Mouse (Mus musculus) cortical plate, adult 2 months (tissue): Measurements from ENCODE around the gene Cldn22. TPM values are rescaled to one million over a fixed set of nuclear protein-coding genes. Genes with fewer than 3 reads are reported as not detected.
"Not testable (repeated sequence)": the region's sequence is repeated elsewhere in the genome, so short reads cannot be mapped to it uniquely, and the experiment has no call there.

Source experiments
- H3K27ac ChIP-seq: fragments of 200-500 bp; 2 replicates; pipeline ENCODE4 v1.5.1; 2012; ENCODE audit warnings: low read length, control low read depth, inconsistent platforms; ENCODE audit not compliant: insufficient read depth
- H3K4me1 ChIP-seq: fragments of 200-500 bp; 2 replicates; pipeline ENCODE4 v1.6.1; 2011; ENCODE audit warnings: low read length; ENCODE audit not compliant: control insufficient read depth, insufficient read depth
- H3K4me3 ChIP-seq: fragments of 200-500 bp; 2 replicates; pipeline ENCODE4 v1.5.1; 2011; ENCODE audit warnings: mild to moderate bottlenecking, low read length, control low read depth; ENCODE audit not compliant: insufficient read depth
- CTCF ChIP-seq: fragments of 200-500 bp; IDR thresholded peaks from 2 replicates; pipeline ENCODE4 v1.5.1; 2011; ENCODE audit warnings: mild to moderate bottlenecking, control low read depth, low read length; ENCODE audit not compliant: insufficient read depth; ENCODE audit errors: extremely low read depth
- POLR2A ChIP-seq: fragments of 200-500 bp; IDR thresholded peaks from 2 replicates; pipeline ENCODE4 v1.6.1; 2011; ENCODE audit warnings: mild to moderate bottlenecking, low read length, control low read depth; ENCODE audit not compliant: insufficient read depth; ENCODE audit errors: extremely low read depth
- polyA plus RNA-seq: library from polyadenylated mRNA; depleted of rRNA; stranded (reverse); fragments of >200 nt; gene quantifications from 2 replicates; pipeline ENCODE4 v1.2.3, GENCODE M21; 2012

Cldn22 gene
- polyA plus RNA-seq, 1 experiment: 3.2 TPM

DNA sequence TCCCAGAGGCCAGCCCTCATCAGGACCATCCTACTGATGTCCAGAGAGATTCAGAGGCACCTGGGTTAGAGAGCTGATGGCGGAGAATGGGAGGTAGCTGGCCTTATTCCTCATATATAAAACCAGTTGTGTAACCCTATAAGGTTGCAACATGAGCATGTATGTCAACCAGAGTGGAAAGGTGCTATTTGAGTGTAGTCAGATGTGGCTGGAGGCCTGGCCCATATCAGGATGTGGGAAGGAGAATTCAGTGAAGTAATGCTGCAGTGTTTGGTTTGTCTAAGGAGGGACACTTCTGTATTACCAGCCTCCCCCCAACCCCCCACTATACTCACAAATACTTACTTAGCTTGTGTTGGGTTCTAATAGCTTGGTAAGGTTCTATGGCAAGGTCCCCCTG lies 20.0 kb upstream of the Cldn22 start:
- no peaks in the 10 kb centered on the region; the same call in 1 of the 2 replicates for H3K4me1 ChIP-seq
- H3K4me3 ChIP-seq: no peak overlapping the region
- no peak for TF ChIP-seq CTCF
- TF ChIP-seq POLR2A: no peak
- no peak overlapping the region for H3K27ac ChIP-seq

- no peak overlapping the region for H3K4me3 ChIP-seq
- no peak overlapping the region for H3K27ac ChIP-seq
- no peaks in the 10 kb centered on the region for H3K4me1 ChIP-seq
- TF ChIP-seq CTCF (no peak), POLR2A (no peak)
These were observed 14.2 kb upstream of the Cldn22 start for GRCm38 (mm10) chr8:47809970-47810665.

- no peak for TF ChIP-seq POLR2A
- TF ChIP-seq CTCF: no peak
- H3K4me3 ChIP-seq: no peak overlapping the region
- no peaks in the 10 kb centered on the region for H3K4me1 ChIP-seq
- H3K27ac ChIP-seq: no peak overlapping the region
These were observed 13.6 kb upstream of the Cldn22 start for GRCm38 (mm10) chr8:47810666-47811015.

DNA sequence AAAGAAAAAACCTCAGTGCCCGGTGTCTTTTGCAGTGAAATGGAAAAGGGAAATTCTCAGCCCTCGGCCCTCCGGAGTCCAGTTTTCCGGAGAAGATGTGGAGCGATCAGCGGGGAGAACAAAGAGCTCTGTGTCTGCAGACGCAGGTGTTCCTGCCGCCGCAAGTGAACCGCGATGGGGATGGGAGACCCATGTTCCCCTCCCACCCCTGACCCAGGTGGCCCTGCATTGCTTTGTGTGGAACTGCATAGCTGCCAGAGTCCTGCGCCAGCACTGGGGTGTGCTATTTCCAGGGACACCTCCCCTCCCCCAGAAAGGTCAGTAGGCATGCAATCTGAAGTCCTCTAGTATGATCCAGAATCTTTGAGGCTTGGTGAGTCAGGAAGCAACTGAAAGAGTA lies 13.1 kb upstream of the Cldn22 start:
- H3K4me1 ChIP-seq: no peaks in the 10 kb centered on the region
- H3K27ac ChIP-seq: no peak overlapping the region
- TF ChIP-seq CTCF: no peak
- TF ChIP-seq POLR2A: no peak
- H3K4me3 ChIP-seq: no peak overlapping the region

DNA sequence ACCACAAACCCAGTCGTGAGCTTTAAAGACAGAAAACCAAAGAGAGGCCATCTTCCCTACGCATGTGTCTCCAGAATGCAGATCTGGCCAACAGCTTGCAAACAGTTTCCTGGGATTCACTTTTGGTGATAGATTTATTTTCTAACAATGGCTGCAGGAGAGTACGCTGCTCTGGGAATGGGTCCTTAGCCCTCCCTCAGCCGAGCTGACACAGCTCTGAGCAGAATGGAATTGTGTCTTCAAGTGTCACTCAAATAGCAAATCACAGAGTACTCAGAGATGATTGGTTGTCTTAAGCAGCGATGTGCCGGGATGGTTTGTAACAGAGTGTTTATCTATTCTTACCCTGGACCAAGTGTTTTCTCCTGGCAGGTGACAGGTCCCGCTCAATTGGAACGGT lies 5.2 kb upstream of the Cldn22 start:
- Histone ChIP-seq H3K4me1 (no peaks in the 10 kb centered on the region), H3K27ac (no peak overlapping the region), H3K4me3 (no peak overlapping the region)
- no peak for TF ChIP-seq POLR2A
- TF ChIP-seq CTCF: no peak

GRCm38 (mm10) chr8:47820914-47821772 lies 3.1 kb upstream of the Cldn22 start:
- no peaks in the 10 kb centered on the region for H3K4me1 ChIP-seq
- no peak overlapping the region for H3K4me3 ChIP-seq
- TF ChIP-seq CTCF (no peak), POLR2A (no peak)
- H3K27ac ChIP-seq: no peak overlapping the region

- Histone ChIP-seq H3K4me3 (no peak within 1 kb of the TSS), H3K4me1 (no peaks in the 10 kb centered on the region), H3K27ac (no peak within 1 kb of the TSS)
- TF ChIP-seq POLR2A (no peak), CTCF (no peak)
These were observed 2.4 kb upstream of the Cldn22 start, which contains the start of gene Cldn24 for GRCm38 (mm10) chr8:47821843-47822242. Gene Cldn24, plus strand, starts transcription at chr8:47822143.

DNA sequence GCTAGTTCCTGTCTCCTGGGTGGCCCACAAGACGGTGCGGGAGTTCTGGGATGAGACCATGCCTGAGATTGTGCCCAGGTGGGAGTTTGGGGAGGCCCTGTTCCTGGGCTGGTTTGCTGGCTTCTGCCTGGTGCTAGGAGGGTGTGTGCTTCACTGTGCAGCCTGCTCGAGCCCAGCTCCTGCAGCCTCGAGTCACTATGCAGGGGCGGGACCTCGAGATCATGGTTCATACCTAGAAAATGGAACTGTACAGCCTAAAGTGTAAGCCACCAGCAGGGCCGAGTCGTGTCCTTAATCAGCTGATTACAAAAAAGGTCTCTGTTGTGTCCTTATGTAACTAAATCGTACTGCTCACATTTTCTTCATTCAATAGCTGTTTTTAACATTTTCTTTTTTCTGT lies 1.7 kb upstream of the Cldn22 start:
- not testable (repeated sequence) for H3K4me1 ChIP-seq, H3K27ac ChIP-seq, H3K4me3 ChIP-seq

DNA sequence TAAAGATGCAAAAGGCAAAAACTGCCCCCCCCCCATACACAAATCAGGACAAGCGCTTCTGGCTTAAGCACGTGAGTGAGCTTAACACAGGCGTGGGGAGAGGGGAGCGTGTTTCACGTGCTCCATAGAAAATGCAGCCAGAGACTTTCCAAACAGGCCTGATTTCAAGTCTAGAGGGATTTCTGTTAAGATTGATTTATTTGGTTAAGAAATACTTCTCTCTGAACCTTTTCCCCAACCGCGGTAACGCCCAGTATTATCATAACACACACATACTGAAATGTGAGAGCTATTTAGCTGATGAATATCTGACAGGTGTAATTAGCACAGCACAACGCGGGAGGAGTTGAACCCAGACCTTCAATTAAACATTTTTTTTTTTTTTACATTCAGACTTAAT lies 505 bp upstream of the Cldn22 start:
- no peak overlapping the region for H3K4me3 ChIP-seq
- H3K4me1 ChIP-seq: no peaks in the 10 kb centered on the region
- TF ChIP-seq POLR2A (no peak), CTCF (no peak)
- H3K27ac ChIP-seq: no peak overlapping the region

GRCm38 (mm10) chr8:47825596-47825995 lies 1.3 kb downstream of the Cldn22 start:
- Histone ChIP-seq H3K4me3 (no peak overlapping the region), H3K27ac (no peak overlapping the region), H3K4me1 (no peaks in the 10 kb centered on the region)
- no peak for TF ChIP-seq CTCF
- TF ChIP-seq POLR2A: no peak
